Mouse (Mus musculus) limb, embryonic 12.5 days (tissue): ENCODE measurements around the gene Gm17455. TPM values are rescaled to one million over a fixed set of nuclear protein-coding genes. Genes with fewer than 3 reads are reported as not detected.

ENCODE experiments used
- ATAC-seq: fragments of 200-750 bp; cut with Nextera tagmentation; 2 replicates; pipeline ENCODE4 v1.8.0; 2017; ENCODE audit warnings: low read depth, moderate TSS enrichment; ENCODE audit not compliant: insufficient number of reproducible peaks, insufficient read depth, low FRiP score, low TSS enrichment
- H3K27ac ChIP-seq: fragments of 300-500 bp; sonication (generic); 2 replicates; pipeline ENCODE4 v1.5.1; 2016; ENCODE audit warnings: mild to moderate bottlenecking, moderate library complexity
- H3K27me3 ChIP-seq: fragments of 300-500 bp; sonication (generic); 2 replicates; pipeline ENCODE4 v1.6.1; 2016; ENCODE audit warnings: mild to moderate bottlenecking, moderate library complexity
- H3K36me3 ChIP-seq: fragments of 300-500 bp; sonication (generic); 2 replicates; pipeline ENCODE4 v1.6.1; 2016; ENCODE audit warnings: mild to moderate bottlenecking, moderate library complexity
- H3K4me1 ChIP-seq: fragments of 300-500 bp; sonication (generic); replicated peaks from 2 replicates; pipeline ENCODE4 v1.6.1; 2016
- H3K4me2 ChIP-seq: fragments of 300-500 bp; sonication (generic); 2 replicates; pipeline ENCODE4 v1.6.1; 2016; ENCODE audit warnings: mild to moderate bottlenecking, moderate library complexity
- H3K4me3 ChIP-seq: fragments of 300-500 bp; sonication (generic); replicated peaks from 2 replicates; pipeline ENCODE4 v1.5.1; 2016; ENCODE audit warnings: mild to moderate bottlenecking
- H3K9ac ChIP-seq: fragments of 300-500 bp; sonication (generic); replicated peaks from 2 replicates; pipeline ENCODE4 v1.6.1; 2016; ENCODE audit warnings: mild to moderate bottlenecking, moderate library complexity
- H3K9me3 ChIP-seq: fragments of 300-500 bp; sonication (generic); 2 replicates; pipeline ENCODE4 v1.6.1; 2016; ENCODE audit warnings: mild to moderate bottlenecking, moderate library complexity
- WGBS: fragments of 180-500 bp; shearing (Covaris S2); methylation state at CpG from one replicate; pipeline ENCODE4 v1.1.7; 2016; 5-methylcytosine and 5-hydroxymethylcytosine counted together
- polyA plus RNA-seq: library from polyadenylated mRNA; unstranded; fragments of >200 nt; fragmentation: Nextera tagmentation; extraction: Ambion mirVana; gene quantifications from 2 replicates; pipeline ENCODE4 v1.2.1, GENCODE M21; 2016

Gene Gm17455
- polyA plus RNA-seq, 1 experiment from 2014 or later: 1.8 TPM

- Histone ChIP-seq H3K4me2 (no peak overlapping the region), H3K4me1 (peaks cover 9% of the 10 kb centered on the region; the same call in 1 of the 2 replicates), H3K27me3 (no peaks in the 10 kb centered on the region; the same call in 1 of the 2 replicates), H3K27ac (no peak overlapping the region), H3K9ac (no peak overlapping the region), H3K4me3 (no peak overlapping the region), H3K9me3 (no peaks in the 10 kb centered on the region), H3K36me3 (no peaks in the 10 kb centered on the region)
- ATAC-seq: no peak
- WGBS: 88% methylated on average over 7 of the region's 7 CpGs
Measured at GRCm38 (mm10) chr10:60394936-60395335, 4.6 kb upstream of the Gm17455 start.

DNA sequence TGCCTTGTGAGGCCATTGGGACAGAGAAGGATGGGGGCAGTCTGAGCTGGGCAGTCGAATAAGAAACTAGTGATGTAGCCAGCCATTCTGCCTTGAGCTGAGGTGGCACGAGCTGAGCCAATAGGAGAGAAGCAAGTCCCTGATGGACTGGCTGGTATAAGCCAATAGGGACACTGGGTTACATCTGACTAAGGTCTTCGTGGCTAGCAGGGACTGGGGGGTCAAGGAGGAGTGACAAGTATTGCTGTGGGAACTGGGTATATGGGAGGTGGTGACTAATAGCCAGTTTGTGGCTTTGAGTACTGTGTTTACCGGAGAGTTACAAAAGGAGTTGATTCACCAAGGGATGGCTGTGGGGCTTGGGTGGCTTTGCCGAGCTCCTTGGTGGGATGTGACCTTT lies 3.9 kb upstream of the Gm17455 start:
- Histone ChIP-seq H3K4me3 (no peak overlapping the region), H3K27ac (no peak overlapping the region), H3K36me3 (no peaks in the 10 kb centered on the region), H3K27me3 (no peaks in the 10 kb centered on the region; the same call in 1 of the 2 replicates), H3K4me2 (no peak overlapping the region), H3K9ac (no peak overlapping the region), H3K4me1 (peaks cover 15% of the 10 kb centered on the region), H3K9me3 (no peaks in the 10 kb centered on the region)
- WGBS: 71% methylated on average over 5 of the region's 5 CpGs
- ATAC-seq: no peak

DNA sequence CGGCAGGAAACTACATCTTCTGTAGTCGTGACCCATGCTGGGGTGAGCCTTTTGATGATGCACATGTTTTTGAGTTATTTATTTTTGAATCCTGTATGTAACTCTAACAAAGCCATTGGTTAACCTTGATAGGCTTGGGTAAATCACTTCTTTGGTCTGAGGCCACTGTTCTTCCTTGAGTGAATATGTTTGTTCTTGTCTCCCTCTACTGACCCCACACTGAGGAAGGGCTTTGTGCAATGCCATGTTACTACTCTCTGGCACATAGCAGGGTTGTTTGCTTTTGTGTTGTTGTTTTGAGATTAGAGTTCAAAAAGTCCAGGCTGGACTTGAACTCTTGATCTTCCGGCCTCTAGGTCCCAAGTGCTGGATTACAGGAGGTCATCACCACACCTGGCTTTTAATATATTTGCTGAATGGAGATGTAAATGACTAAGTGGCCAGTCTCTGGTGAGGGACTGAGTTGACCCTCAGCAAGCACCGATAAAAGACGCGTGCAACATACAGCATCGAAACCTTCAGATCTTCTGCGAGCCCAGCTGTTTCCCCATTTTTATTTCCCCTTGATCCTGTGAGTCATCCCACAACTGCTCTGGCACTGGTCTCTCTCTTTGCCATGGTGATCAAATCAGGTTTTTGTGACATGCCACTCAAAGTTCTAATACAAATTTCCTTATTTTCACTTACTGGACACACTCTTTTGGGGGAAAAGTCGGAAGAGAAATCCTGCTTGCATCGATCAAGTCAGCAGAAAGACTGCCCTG lies 1.3 kb upstream of the Gm17455 start:
- Histone ChIP-seq H3K4me1 (peaks cover 19% of the 10 kb centered on the region), H3K4me2 (no peak overlapping the region), H3K27ac (no peak overlapping the region), H3K9me3 (no peaks in the 10 kb centered on the region), H3K9ac (no peak overlapping the region), H3K36me3 (no peaks in the 10 kb centered on the region), H3K27me3 (no peaks in the 10 kb centered on the region; the same call in 1 of the 2 replicates), H3K4me3 (no peak overlapping the region)
- WGBS: 87% methylated on average over 10 of the region's 10 CpGs
- ATAC-seq: no peak

GRCm38 (mm10) chr10:60400507-60401295 lies 1.2 kb downstream of the Gm17455 start:
- no peaks in the 10 kb centered on the region for H3K9me3 ChIP-seq
- peaks cover 19% of the 10 kb centered on the region for H3K4me1 ChIP-seq
- no peak overlapping the region for H3K4me2 ChIP-seq
- no peaks in the 10 kb centered on the region for H3K27me3 ChIP-seq
- H3K4me3 ChIP-seq: no peak overlapping the region
- 80% methylated on average over 11 of the region's 11 CpGs for WGBS
- no peak overlapping the region for H3K9ac ChIP-seq
- H3K27ac ChIP-seq: no peak overlapping the region
- no peaks in the 10 kb centered on the region for H3K36me3 ChIP-seq
- ATAC-seq: no peak

DNA sequence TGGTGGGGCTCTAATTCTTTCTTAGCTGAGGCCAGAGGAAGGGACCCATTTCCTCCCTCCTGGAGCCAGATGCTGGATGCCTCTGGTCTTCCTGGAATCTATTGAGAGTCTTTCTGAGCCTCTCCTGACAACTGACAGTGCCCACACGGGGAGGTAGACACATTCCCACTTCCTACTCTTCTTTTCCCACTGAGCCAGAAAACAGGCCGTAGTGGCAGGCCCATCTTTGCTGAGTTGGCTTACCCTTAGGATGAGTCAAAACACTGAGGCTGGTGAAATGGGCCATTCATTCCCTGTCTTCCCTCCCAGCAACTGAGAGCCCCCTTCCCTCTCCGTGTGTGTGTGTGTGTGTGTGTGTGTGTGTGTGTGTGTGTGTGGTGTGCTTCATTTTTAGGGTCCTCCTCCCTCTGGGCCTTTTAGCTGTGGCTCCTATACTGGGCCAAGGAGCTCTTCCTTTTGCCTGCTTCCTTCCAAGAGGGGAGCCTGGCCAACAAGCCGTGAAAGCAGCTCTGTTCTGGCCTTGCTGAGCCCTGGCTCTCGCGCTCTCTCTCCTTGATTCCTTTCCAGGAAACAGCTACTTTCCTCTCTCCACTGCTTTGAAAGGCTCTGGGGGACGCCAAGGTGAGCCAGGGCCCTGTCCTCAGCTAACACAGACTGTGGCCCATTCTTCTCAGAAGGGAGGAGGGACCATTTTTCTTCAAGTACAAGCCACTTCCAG lies 6.1 kb downstream of the Gm17455 start:
- Histone ChIP-seq H3K4me1 (peaks cover 6% of the 10 kb centered on the region), H3K4me3 (no peak overlapping the region), H3K27me3 (peaks cover 7% of the 10 kb centered on the region; the same call in 1 of the 2 replicates), H3K9ac (no peak overlapping the region), H3K9me3 (no peaks in the 10 kb centered on the region), H3K4me2 (no peak overlapping the region), H3K27ac (no peak overlapping the region), H3K36me3 (no peaks in the 10 kb centered on the region)
- ATAC-seq: no peak
- 59% methylated on average over 7 of the region's 7 CpGs for WGBS

DNA sequence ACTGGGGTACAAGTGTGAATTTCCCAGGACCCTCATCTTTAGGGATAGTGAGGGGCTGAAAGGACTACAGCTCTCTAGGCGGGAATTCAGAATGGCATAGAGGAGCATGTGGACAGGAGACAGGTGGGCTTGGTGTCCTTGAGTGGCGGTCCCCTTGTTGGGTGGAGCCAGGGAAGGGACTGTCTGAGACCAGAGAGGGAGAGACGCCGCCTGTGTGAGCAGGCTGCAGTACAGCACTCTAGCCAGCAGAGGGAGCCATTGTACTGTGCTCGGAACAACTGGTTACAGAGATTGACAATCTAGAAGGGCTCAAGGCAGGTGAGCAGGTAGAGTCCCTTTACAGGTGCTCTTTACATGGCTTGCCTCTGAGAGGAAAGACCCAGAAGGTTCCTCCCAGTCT lies 8.3 kb downstream of the Gm17455 start:
- H3K36me3 ChIP-seq: no peaks in the 10 kb centered on the region
- 0 out of 2 replicates have a peak, but pooled peaks cover 2% of the 10 kb centered on the region for H3K4me1 ChIP-seq
- H3K27me3 ChIP-seq: peaks cover 12% of the 10 kb centered on the region; the same call in 1 of the 2 replicates
- H3K27ac ChIP-seq: no peak overlapping the region
- no peaks in the 10 kb centered on the region for H3K9me3 ChIP-seq
- WGBS: 3% methylated on average over 5 of the region's 5 CpGs
- H3K4me3 ChIP-seq: no peak overlapping the region
- no peak overlapping the region for H3K9ac ChIP-seq
- ATAC-seq: no peak
- no peak overlapping the region for H3K4me2 ChIP-seq

- Histone ChIP-seq H3K4me1 (no peaks in the 10 kb centered on the region), H3K27ac (no peak overlapping the region), H3K9ac (no peak overlapping the region), H3K4me2 (no peak overlapping the region), H3K9me3 (no peaks in the 10 kb centered on the region), H3K36me3 (no peaks in the 10 kb centered on the region), H3K4me3 (no peak overlapping the region), H3K27me3 (peaks cover 17% of the 10 kb centered on the region; the same call in 1 of the 2 replicates)
- ATAC-seq: no peak
- WGBS: 28% methylated on average over 5 of the region's 5 CpGs
Measured at GRCm38 (mm10) chr10:60411794-60412193, 12.3 kb downstream of the Gm17455 start.

DNA sequence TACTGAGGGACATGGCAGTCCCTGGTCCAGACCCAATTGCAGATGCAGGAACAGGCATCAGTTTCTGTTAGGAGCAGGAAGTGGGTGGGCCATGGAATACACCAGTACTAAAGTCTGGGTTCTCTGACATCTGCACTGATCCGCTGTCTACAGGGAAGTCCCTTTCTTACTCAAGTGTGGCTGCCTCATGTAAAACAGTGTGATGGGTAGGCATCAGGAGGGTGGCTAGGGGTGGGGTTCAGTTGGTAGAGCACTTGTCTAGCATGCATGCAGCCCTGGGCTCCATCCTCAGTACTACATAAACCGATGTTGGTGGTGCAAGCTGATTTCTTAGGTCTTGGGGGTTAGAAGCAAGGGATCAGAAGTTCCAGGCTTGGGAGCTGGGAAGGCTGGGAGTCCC lies 14.2 kb downstream of the Gm17455 start:
- Histone ChIP-seq H3K27me3 (peaks cover 17% of the 10 kb centered on the region; the same call in 1 of the 2 replicates), H3K27ac (no peak overlapping the region), H3K4me3 (no peak overlapping the region), H3K36me3 (no peaks in the 10 kb centered on the region), H3K4me1 (no peaks in the 10 kb centered on the region), H3K9me3 (no peaks in the 10 kb centered on the region), H3K9ac (no peak overlapping the region), H3K4me2 (no peak overlapping the region)
- no peak for ATAC-seq
- 75% methylated on average over 2 of the region's 2 CpGs for WGBS

DNA sequence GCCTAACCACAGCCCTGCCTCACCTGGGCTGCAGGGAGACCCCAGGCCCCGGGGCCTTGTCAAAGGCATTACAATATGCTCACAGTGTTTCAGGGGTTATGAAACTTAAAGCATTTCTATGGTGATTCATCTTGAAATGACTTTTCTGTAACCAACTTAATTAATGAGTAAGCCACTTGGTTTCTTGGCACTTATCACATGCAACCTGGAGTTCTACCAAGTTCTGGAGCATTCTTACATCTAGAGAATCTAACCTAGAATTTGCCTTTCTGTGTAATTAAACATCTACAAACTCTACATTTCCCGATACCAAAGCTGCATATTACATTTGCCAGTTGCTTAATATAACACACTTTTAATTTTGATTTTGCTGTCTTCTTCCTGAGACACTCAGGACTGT lies 17.5 kb downstream of the Gm17455 start:
- no peak for ATAC-seq

GRCm38 (mm10) chr10:60418137-60418536 lies 18.6 kb downstream of the Gm17455 start:
- no peak for ATAC-seq
- no peak overlapping the region for H3K4me3 ChIP-seq
- WGBS: 18% methylated on average over 3 of the region's 3 CpGs
- no peaks in the 10 kb centered on the region for H3K36me3 ChIP-seq
- no peaks in the 10 kb centered on the region for H3K9me3 ChIP-seq
- H3K27me3 ChIP-seq: peaks cover 6% of the 10 kb centered on the region
- H3K4me2 ChIP-seq: no peak overlapping the region
- H3K9ac ChIP-seq: no peak overlapping the region
- no peak overlapping the region for H3K27ac ChIP-seq
- H3K4me1 ChIP-seq: no peaks in the 10 kb centered on the region

More for the DNA sequence above, 17.5 kb downstream of the Gm17455 start:
- 81% methylated on average over 2 of the region's 2 CpGs for WGBS
- Histone ChIP-seq H3K9ac (no peak overlapping the region), H3K36me3 (no peaks in the 10 kb centered on the region), H3K27me3 (peaks cover 6% of the 10 kb centered on the region; the same call in 1 of the 2 replicates), H3K4me2 (no peak overlapping the region), H3K9me3 (no peaks in the 10 kb centered on the region), H3K4me1 (no peaks in the 10 kb centered on the region), H3K27ac (no peak overlapping the region), H3K4me3 (no peak overlapping the region)

- Histone ChIP-seq H3K27me3 (peaks cover 6% of the 10 kb centered on the region), H3K27ac (no peak overlapping the region), H3K36me3 (no peaks in the 10 kb centered on the region), H3K9ac (no peak overlapping the region), H3K4me1 (no peaks in the 10 kb centered on the region), H3K9me3 (no peaks in the 10 kb centered on the region), H3K4me3 (no peak overlapping the region), H3K4me2 (no peak overlapping the region)
- 15% methylated on average over 4 of the region's 4 CpGs for WGBS
- ATAC-seq: no peak
Measured at GRCm38 (mm10) chr10:60419624-60420023, 20.1 kb downstream of the Gm17455 start.
